Mouse (Mus musculus) heart, postnatal 36 days (tissue): Measurements from ENCODE around the gene Myg1. TPM values are rescaled to one million over a fixed set of nuclear protein-coding genes. Genes with fewer than 3 reads are reported as not detected.

ENCODE experiments used
- DNase-seq, 2 experiments: peaks; one replicate each; pipeline ENCODE4 v3.0.0; 2021 to 2022
- intact Hi-C: fragments of 180-260 bp; cut with DNase I; formaldehyde crosslinking; loops from one replicate; pipeline ENCODE4 v1.15.1; 2025
- total RNA-seq, 2 experiments: library from RNA; stranded (reverse); gene quantifications; 2 replicates each; pipeline ENCODE4 v1.2.3; 2021

The Myg1 gene
- total RNA-seq, 2 experiments from 2014 or later = 17.7 to 22.7 TPM

DNA sequence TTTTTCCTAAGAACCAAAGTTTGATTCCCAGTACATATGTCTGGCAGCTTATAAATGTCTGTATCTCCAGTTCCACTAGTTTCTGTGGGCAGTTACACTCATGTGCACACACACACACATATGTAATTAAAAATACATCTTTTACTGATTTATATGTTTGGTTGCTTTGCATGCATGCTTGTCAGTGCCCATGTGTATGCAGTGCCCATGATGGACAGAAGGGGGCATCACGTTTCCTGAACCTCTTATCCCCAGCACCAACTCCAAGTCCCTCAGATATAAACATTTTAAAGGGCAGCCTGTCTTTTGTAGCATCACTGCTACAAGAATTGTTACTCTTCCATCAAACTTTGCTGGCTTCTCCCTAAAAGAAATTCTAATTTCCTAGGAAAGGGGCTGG, 10.1 kb downstream of the Myg1 start:
- DNase-seq = peak; percentile 53 to 65
- intact Hi-C loops = loop anchor here (5.0 kb wide), 2 partner anchors 81 to 96 kb away; no protein-coding TSS in a partner anchor

DNA sequence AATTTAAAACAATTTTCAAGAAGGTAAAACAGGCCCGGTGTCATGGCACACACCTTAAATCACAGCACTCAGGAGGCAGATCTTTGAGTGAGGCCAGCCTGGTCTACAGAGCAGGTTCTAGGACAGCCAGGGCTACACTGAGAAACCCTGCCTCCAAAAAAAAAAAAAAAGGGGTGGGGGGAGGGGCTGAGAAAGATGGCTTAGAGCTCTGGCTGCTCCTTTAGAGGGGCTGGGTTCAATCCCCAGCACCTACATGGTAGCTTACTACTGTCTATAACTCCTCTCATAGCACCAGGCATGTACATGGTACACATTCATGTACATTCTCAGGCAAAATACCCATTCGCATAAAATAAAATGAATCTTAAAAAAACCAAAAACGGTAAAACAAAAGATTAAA, 13.0 kb downstream of the Myg1 start:
- intact Hi-C loops = loop anchor here (5.0 kb wide), 2 partner anchors 78 to 93 kb away; no protein-coding TSS in a partner anchor
- DNase-seq = no peak

DNA sequence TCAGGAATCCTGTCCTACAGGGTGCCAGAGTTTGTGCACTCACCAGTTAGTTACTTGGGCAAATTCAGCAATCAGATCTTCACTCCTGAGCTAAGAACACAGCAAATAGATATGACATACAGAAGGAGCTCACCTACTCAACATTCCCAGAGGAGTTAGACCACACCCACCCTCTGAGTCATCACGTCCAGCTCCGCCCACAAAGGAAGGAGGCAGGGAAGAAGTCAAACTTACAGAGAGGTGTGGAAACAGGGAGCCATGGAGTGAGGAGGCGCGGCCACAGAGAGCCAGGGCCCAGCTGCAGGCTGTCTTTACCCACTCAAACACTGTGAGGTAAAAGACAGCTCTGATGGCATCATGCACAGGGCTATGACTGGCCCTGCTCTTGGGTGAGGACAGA, 14.9 kb downstream of the Myg1 start:
- intact Hi-C loops = no loop called here
- no peak for DNase-seq

DNA sequence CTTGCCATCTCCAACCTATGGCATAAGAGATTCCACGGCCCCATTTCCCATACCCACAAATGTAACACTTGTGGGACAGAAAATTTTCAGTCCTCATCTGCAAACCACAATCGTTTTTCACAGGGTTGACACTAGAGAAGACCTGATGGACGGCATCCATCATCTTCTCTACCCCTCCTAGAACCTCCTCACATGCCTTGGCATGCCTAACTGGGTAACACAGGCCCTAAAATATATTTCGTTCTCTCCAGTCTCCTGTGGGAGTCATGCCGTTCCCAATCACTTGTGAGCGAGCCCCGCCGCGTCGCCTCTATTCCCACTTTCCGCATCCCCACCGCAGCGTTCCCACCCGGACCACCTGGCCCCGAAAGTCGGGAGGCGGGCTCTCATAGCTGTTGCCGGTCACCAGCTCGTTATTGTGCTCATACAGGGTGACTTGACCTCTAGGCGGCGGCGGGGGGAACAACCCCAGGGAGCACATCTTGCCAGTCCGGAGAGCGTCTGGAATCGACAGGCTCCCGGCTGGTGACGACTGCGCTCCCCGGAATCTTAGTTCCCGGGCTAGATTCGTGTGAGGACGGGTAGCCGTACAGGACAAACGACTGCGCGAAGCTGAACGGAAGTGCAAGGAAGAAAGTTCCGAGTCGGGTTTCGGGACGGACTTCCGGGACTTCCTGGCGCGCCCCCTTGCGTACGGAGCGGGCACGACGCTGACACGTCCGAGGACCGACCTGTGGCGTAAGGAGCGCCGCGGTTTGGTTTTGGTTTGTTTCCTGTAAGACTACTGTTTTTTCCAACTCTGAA, 18.8 kb downstream of the Myg1 start, which contains the start of gene Aaas:
TSS of gene Aaas (minus strand) at position 634 of the 804 bp plus-strand sequence.
- intact Hi-C loops = loop anchor here (2.0 kb wide), 1 partner anchor 26 kb away; no protein-coding TSS in a partner anchor
- peak; percentile 95 to 97 for DNase-seq

DNA sequence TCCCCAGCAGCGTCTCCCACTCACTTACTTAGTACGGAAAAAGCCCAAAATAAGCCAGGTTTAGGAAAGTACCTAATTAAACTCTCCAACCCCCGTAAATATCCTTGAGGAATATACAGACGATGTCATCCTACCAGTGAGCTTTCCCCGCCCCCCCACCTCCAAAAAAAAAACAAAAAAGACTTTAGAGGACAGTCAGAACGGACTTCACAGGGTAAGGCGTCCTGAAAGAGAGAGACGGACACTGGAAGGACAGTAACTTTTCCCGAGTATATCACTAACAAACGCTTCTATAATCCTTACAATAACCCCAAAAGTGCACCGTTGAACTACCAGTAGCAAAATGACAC, 19.4 kb downstream of the Myg1 start:
- DNase-seq = no peak
- intact Hi-C loops = loop anchor here (2.0 kb wide), 1 partner anchor 26 kb away; no protein-coding TSS in a partner anchor

DNA sequence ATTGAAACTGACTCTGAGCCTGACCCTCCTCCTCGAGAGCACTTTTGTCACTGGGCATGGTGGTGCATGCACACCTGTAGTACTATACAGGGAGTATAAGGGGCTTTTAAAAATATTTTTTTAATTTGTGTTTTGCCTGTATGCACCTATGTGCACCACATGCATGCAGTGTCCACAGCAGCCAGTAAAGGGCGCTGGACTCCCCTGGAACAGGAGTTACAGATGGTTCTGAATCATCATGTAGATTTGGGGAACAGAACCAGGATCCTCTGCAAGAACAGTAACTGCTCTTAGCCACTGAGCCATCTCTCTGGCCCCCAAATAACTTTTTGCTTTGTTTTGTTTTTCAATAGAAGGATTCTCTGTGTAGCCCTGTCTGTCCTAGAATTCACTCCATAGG, 20.7 kb downstream of the Myg1 start:
- intact Hi-C loops = no loop called here
- DNase-seq = no peak

DNA sequence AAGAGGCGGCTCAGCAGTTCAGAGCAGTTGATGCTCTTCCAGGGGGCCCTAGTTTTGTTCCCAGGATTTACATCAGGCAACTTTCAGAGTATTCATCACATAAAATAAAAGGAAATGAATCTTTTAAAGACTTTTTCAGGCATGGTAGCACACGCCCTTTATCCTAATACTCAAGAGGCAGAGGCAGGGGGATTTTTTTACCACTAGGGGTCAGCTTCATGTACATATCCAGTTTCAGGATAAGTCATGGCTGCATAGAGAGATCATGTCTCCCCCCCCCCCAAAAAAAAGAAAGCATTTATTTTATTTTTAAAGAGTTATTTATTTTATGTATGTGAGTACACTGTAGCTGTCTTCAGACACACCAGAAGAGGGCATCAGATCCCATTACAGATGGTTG, 22.5 kb downstream of the Myg1 start:
- intact Hi-C loops = no loop called here
- no peak for DNase-seq

DNA sequence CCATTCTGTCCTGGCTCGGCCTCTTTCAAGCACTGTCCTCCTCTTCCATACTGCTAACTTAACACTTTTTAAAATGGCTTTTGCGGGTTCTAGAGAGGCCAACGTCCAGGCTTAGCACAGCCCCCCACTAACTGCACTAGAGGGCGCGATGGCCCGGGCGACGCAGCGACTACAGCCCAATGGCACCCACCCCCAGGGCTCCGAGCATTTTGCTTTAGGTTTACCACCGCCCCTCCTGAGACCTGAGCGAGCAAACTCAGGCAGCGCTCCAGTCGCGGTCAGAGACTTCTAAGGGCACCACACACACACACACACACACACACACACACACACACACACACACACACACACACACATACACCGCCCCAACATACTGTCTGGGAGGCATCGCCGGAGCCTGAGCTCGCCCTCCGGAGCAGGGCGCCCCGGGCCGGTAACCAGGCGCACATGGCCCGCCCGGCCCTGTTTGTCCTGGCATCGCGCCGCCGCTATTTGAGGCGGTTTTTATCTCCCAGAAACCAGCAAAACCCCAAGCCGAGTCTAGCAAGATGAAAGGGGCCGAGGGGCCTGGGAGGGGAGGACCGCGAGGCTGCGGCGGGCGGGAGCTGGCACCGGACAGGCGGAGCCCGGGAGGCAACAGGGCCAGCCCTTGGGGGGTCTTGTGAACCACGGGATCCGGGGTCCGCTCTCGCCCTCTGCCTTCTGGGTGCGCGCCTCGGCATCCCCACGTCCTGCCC, 23.8 kb downstream of the Myg1 start:
- DNase-seq = peak; percentile 55 to 70
- intact Hi-C loops = no loop called here

DNA sequence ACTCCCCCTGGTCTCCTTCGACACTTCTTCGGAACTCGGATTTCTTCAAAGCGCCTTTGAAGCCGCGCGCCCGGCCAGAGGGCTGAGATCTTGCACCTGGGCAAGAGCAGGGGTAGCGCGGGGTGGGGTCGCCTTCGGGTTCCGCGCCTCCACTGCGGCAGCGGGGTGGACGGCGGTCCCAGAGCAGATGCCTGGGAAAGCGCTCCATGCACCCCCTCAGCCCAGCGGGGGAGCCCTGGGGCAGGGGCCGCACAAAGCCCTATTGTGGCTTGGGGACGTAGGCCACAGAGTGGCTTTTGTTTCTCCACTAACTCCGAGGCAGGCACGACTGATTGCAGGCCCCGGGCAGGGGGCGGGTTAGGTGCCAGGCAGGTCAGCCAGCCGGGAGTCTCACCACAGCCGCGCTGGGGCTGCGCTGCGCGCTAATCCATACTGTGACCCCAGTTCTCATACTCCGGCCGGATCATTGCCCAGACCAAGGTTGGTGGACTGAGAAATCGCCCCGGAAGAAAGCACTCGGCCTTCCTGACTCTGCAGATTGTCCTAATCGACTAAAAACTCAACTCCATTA, 24.4 kb downstream of the Myg1 start:
- DNase-seq = peak in 1 of 2 experiments; percentile 15

DNA sequence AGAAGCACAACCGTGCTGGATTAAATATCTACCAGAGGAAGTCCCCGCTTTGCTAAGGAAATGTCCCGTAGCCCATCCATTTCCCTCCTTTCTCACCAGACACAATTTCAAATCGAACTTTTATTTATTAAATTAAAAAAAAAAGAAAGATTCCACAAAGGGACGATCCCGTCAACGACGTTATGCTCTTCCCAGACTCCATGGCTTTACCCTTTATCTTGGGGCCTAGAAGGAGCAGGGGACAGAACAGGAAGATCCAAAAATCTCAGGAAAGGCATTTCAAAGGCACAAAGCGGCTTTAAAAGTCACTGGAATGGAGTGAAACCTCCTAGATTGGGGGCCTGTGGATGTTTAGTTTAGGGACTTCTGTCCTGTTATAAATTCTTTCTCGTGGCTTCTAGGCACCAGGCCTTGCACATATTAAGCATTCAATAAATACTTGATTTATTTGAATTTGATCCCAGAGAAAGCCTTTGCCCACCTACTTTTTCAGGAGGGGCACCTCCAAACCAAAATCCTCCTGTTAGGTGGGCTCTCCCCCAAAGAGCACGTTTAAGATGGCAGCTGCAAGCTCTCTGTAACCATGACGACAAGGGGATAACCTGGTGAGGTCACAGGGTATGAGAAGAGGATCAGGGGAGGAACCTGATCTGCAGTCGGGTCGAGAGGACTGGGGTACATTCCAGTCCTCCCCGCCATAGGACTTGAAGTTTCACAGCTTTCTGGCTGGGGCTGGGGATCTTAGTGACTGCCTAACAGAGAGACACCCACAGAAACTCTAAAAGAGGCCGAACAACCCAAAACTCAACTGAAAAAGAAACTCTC, 25.2 kb downstream of the Myg1 start:
- no peak for DNase-seq
- intact Hi-C loops = no loop called here

More for the DNA sequence above, 24.4 kb downstream of the Myg1 start:
- intact Hi-C loops = no loop called here

DNA sequence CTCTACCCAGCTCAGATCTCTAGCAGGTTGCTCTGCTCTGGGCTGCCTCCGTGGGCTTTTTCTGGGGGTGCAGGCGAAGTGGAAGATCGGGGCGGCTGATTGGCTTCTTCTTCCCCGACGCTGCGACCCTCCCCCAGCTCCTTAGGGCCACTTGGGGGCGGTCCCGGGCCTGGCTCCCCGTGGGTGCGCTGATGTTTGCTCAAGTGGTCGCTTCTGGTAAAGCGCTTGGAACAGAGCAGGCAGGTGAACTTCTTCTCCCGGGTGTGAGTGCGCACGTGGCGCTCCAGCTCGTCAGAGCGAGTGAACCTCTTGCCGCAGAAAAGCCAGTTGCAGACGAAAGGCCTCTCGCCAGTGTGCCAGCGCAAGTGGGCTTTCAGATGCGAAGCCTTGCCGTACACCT, 26.6 kb downstream of the Myg1 start:
- DNase-seq = no peak
- intact Hi-C loops = no loop called here

DNA sequence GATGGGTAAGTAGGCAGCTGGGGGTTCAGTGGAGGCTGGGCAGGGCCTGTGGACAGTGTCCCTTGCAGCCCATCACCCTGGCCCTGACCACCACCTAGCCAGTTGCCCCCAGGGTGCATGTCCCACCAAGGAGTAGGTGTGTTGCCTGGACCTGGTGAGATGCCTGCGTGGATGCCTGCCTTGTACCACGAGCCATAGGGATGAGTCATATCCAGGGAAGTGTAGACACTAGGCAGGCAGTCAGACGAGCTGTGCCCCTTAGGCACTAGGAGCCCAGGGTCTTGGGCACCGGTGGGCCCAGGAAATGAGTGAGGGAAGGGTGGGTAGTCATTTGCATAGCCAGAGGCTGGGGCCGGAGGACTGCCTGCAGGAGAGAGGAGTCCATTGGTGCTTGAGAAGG, 27.3 kb downstream of the Myg1 start:
- intact Hi-C loops = no loop called here
- no peak for DNase-seq

DNA sequence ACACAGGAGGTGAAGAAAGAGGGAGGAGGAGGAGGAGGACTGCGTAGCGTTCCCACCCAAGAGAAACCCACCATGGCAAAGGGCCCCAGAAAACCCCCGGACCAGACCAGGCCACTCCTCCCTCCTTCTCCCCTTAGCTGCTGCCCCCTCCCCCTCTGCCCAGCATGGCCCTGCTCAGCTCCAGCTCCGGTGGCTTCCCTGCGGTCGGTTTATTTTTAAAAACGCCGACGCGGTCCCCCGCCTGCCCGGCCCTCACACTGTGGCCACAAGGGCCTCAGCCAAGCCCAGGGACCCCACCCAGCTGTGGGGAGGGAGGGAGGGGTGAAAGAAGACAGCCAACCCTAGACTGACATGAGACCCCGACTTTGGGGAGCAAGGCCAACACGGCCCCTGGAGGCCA, 31.1 kb downstream of the Myg1 start:
- no peak for DNase-seq
- intact Hi-C loops = no loop called here

DNA sequence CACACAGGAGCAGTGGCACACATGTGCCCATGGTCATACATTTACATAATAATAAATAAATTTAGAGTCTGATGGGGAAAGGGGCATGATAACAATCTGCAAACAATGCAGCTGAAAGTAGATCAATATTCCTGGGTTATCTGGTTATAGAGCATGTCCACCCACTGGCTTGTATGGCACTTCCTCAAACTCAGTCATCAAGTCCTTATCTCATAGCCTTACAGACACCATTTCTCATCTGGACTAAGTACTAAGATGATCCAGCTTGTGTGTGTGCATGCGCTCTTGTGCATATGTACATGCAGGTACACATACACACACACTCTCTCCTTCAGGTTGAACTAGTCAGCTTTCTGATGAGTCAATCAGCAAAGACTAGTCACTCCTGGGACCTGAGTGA, 33.2 kb downstream of the Myg1 start:
- no peak for DNase-seq
- intact Hi-C loops = no loop called here

DNA sequence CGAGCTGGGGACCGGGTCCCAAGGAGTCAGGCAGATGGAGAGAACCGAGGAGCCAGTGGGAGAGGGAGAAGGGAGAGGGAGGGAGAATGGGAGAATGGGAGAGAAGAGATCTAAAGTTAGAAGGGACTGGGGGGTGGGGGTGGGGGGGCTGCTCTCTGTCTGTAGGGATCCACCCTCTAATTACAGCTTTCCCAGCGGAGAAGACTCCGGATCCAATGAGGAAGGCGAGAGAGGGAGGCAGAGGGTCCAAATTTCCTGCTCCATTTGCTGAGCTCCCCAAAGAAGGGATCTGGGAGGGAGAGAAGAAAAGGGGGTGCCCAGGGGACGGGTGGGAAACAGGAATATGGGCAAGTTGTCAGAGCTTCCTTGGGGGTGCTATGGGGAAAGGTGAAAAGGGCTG, 34.7 kb downstream of the Myg1 start:
- DNase-seq = no peak
- intact Hi-C loops = no loop called here

DNA sequence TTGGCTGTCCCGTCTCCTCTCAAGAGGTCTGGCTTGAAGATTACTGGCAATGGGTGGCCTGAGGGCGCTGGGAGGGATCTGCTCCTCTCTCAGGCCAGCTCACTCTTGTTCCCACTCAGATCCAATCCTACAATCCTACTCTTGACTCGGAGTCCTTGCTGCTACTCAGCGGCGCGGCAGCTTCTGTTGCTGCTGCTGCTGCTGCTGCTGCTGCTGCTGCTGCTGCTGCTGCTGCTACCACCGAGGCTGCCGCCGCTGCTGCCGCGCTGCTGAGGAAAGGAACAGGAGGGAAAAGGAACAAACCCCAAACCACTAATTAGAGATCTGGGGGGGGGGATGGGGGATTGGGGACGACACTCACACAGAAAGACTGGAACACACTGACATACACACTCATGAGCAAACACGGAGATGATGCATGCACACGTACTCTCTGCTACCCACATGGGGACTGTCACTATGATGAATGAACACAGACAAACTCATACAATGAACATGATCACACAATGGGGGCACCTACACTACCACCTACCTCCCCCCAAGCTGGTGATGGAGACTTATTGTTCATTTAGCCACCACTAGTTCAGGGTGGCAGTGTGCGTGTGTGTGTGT, 35.3 kb downstream of the Myg1 start, which contains the start of gene Sp7:
TSS of gene Sp7 (minus strand) at position 450 of the 612 bp plus-strand sequence.
- intact Hi-C loops = no loop called here
- DNase-seq = no peak

DNA sequence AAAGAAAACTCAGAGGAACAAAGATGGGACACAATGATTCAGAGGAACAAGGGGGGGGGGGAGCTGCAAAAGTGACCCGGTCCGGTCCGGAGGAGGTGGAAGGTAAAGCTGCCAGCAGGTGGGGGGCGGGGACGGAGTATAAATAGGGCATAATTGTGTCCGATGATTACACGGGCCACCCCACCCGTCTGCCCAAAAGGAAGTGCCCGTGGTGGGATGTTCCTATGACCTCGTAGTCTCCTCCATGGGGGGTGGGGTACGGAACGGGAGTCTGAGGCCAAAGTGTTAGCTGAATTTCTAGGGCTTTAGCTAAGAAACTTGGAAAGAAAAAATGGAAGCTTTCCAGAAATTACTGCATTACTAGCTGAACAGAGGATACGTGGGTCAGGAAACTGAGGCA, 38.5 kb downstream of the Myg1 start:
- intact Hi-C loops = no loop called here

DNA sequence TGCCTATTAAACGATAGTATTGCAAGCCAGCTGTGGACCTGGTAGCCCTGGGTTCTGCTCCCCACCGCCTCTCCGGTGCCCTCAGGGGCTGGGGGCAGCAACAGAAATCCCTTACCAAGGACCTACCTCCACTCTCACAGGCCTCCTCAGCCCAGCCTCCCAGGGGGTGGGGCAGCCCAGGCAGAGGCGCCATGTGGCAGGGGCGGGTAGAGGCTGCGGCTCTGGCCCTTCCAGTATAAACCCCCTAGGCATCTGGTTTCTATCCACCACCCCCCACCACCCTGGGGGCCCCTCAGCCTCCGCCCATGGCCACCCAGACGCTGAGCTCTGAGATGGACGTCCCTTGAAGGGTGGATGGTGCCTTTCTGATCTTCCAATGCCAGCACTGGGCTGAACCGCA, 39.2 kb downstream of the Myg1 start:
- no peak for DNase-seq
- intact Hi-C loops = no loop called here

More for the DNA sequence above, 38.5 kb downstream of the Myg1 start:
- no peak for DNase-seq

DNA sequence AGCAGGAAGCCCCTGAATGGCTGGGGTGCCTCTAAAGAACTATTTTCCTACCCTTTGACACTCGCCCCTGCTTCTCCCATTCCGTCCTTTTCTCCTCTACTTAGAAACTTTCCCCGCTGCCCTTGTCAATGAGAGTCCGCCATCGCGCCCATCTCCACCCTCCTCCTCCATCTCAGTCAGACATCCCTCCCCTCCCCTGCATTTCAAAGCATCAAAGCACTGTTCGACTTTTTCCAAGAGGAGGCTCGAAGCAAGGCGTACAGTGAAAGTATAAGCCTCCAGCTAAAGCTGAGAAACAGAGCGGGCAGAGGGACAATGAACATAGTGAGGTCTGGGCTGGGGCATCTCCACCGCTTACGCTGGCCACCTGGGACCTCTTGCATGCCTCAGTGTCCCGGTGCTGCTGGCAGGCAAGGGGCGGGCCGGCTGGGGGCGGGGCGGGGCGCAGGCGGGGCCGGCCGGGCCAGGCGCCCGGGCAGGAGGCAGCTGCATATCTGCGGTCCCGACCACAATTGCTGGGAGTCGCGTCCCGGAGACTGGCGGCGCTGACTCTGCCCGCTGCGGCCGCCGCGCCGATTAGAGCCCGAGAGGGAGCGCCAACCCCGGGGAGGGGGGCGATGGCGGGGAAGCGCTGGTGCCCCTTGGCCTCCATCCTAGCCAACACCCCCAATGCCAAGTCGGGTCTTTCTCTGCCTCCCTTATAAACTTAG, 45.1 kb downstream of the Myg1 start:
- peak; percentile 69 to 80 for DNase-seq
- intact Hi-C loops = loop anchor here (2.0 to 5.0 kb wide), 3 partner anchors 26 to 89 kb away; partner anchors contain the start of gene Aaas
